Mouse (Mus musculus) megakaryocyte progenitor cell, adult 5-6 weeks (primary cell): ENCODE data around the gene Ino80. TPM values are rescaled to one million over a fixed set of nuclear protein-coding genes. Genes with fewer than 3 reads are reported as not detected.

Experiments used
- ATAC-seq: replicated peaks from 2 replicates; pipeline ENCODE4 v1.8.0; 2016; ENCODE audit warnings: mild to moderate bottlenecking, moderate TSS enrichment, inconsistent platforms; ENCODE audit not compliant: poor library complexity
- total RNA-seq, 2 experiments: library from RNA; stranded (forward) in 1 of 2; stranded (reverse) in 1 of 2; fragments of 157-497, 149-512 nt in 1 of 2; fragments of 200-1000 nt in 1 of 2; gene quantifications; 2 replicates each; pipeline versions ENCODE4 v1.2.3 to v1.2.4; 2015 to 2017

The Ino80 gene
- total RNA-seq, 2 experiments from 2014 or later = 21.5 to 25.0 TPM

- ATAC-seq = 0 out of 2 replicates have a peak, but pooled peaks have one; percentile 44
Measured at GRCm38 (mm10) chr2:119461028-119461427, 16.5 kb downstream of the Ino80 start.

- ATAC-seq = no peak
Measured at GRCm38 (mm10) chr2:119454558-119454957, 22.9 kb downstream of the Ino80 start.

- peak; percentile 94 for ATAC-seq
Measured at GRCm38 (mm10) chr2:119436988-119437387, 40.5 kb downstream of the Ino80 start.

GRCm38 (mm10) chr2:119436467-119436866, 41.0 kb downstream of the Ino80 start:
- no peak for ATAC-seq

GRCm38 (mm10) chr2:119413819-119414218, 63.7 kb downstream of the Ino80 start:
- ATAC-seq = peak; percentile 94

- no peak for ATAC-seq
Measured at GRCm38 (mm10) chr2:119411674-119412073, 65.8 kb downstream of the Ino80 start.

GRCm38 (mm10) chr2:119411016-119411415, 66.5 kb downstream of the Ino80 start:
- no peak for ATAC-seq

- no peak for ATAC-seq
Measured at GRCm38 (mm10) chr2:119408733-119409132, 68.8 kb downstream of the Ino80 start.

GRCm38 (mm10) chr2:119408278-119408677, 69.2 kb downstream of the Ino80 start:
- ATAC-seq = no peak

GRCm38 (mm10) chr2:119399313-119399712, 78.2 kb downstream of the Ino80 start:
- ATAC-seq = no peak

GRCm38 (mm10) chr2:119398665-119399064, 78.8 kb downstream of the Ino80 start:
- ATAC-seq = no peak

- ATAC-seq = no peak
Measured at GRCm38 (mm10) chr2:119398252-119398651, 79.2 kb downstream of the Ino80 start.

- ATAC-seq = no peak
Measured at GRCm38 (mm10) chr2:119389992-119390391, 87.5 kb downstream of the Ino80 start.

- ATAC-seq = no peak
Measured at GRCm38 (mm10) chr2:119388266-119388665, 89.2 kb downstream of the Ino80 start.

GRCm38 (mm10) chr2:119379455-119379854, 98.0 kb downstream of the Ino80 start:
- no peak for ATAC-seq

GRCm38 (mm10) chr2:119377826-119378225, 99.7 kb downstream of the Ino80 start:
- ATAC-seq = no peak

GRCm38 (mm10) chr2:119377286-119377685, 100.2 kb downstream of the Ino80 start:
- no peak for ATAC-seq

GRCm38 (mm10) chr2:119370116-119370515, 107.4 kb downstream of the Ino80 start:
- ATAC-seq = no peak

GRCm38 (mm10) chr2:119367346-119367745, 110.1 kb downstream of the Ino80 start:
- no peak for ATAC-seq

GRCm38 (mm10) chr2:119364969-119365368, 112.5 kb downstream of the Ino80 start:
- ATAC-seq = no peak

- ATAC-seq = peak; percentile 22; the same call in 1 of the 2 replicates
Measured at GRCm38 (mm10) chr2:119359721-119360291, 117.7 kb downstream of the Ino80 start.

GRCm38 (mm10) chr2:119358249-119358648, 119.2 kb downstream of the Ino80 start:
- peak; percentile 26 for ATAC-seq

GRCm38 (mm10) chr2:119356805-119357204, 120.7 kb downstream of the Ino80 start:
- peak; percentile 68 for ATAC-seq
